Mouse (Mus musculus) spleen, adult 2 months (tissue): ENCODE data around the gene Edil3.

Experiments
- CTCF ChIP-seq: fragments of 200-500 bp; IDR thresholded peaks from 2 replicates; pipeline ENCODE4 v1.5.1; 2011; ENCODE audit warnings: mild to moderate bottlenecking, inconsistent platforms; ENCODE audit not compliant: insufficient read depth, insufficient read length, insufficient replicate concordance; ENCODE audit errors: extremely low read depth
- POLR2A ChIP-seq: fragments of 200-500 bp; IDR thresholded peaks from 2 replicates; pipeline ENCODE4 v1.6.1; 2011; ENCODE audit warnings: low read depth, low read length, inconsistent platforms

DNA sequence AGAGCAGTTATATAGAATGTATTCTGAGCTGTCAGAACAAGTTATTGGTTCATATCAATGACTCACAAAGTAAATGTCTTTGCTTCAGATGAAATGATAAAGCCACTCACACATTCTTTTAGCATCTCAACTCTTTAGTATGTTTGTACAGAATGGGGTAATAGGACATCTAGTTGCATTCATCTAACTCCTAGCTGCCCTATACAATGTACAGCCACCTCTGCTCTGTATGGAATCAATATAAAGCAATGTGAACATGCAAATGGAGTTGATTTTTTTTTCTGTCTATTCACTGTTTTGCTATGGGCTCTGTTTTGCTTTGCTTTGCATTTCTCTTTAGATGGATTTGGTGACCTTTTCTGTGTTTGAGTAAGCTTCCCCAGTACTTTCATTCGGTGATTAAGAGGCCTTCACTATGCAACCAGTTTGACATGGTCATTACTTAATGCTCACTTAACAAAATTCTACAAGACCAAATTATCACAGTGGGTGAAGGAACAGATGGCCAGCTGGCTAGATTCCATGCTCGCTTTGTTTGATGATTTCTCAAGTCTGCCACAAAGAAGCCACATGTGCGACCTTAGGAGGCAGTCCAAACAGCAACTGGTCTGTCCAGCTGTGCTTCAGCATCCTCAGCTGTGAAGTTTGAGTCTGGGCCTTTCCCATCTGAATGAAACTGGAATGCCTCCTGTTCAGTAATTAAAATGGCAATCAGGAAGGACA is 208.7 kb downstream of the Edil3 start:
- TF ChIP-seq POLR2A (no peak), CTCF (no peak)
